Mouse (Mus musculus) stomach, postnatal 0 days (tissue): Measurements from ENCODE around the gene Prpf38b. TPM values are rescaled to one million over a fixed set of nuclear protein-coding genes. Genes with fewer than 3 reads are reported as not detected.
"Not testable (repeated sequence)": the region's sequence is repeated elsewhere in the genome, so short reads cannot be mapped to it uniquely, and the experiment has no call there.

Experiments
- ATAC-seq: fragments of 200-750 bp; cut with Nextera tagmentation; 2 replicates; pipeline ENCODE4 v1.8.0; 2017; ENCODE audit not compliant: low FRiP score, low TSS enrichment
- DNase-seq: peaks from one replicate; pipeline ENCODE4 v3.0.0-alpha.2; 2016; ENCODE audit warnings: low spot score
- H3K27ac ChIP-seq: fragments of 300-500 bp; sonication (generic); replicated peaks from 2 replicates; pipeline ENCODE4 v1.5.1; 2014; ENCODE audit warnings: mild to moderate bottlenecking, control low read depth
- H3K27me3 ChIP-seq: fragments of 300-500 bp; sonication (generic); 2 replicates; pipeline ENCODE4 v1.6.1; 2014; ENCODE audit warnings: low read length; ENCODE audit not compliant: control insufficient read depth, insufficient read depth
- H3K36me3 ChIP-seq: fragments of 300-500 bp; sonication (generic); 2 replicates; pipeline ENCODE4 v1.6.1; 2014; ENCODE audit warnings: low read length, mixed read lengths; ENCODE audit not compliant: control insufficient read depth, insufficient read depth
- H3K4me1 ChIP-seq: fragments of 300-500 bp; sonication (generic); replicated peaks from 2 replicates; pipeline ENCODE4 v1.6.1; 2014; ENCODE audit warnings: antibody characterized with exemption; ENCODE audit not compliant: control insufficient read depth, insufficient read depth
- H3K4me2 ChIP-seq: fragments of 300-500 bp; sonication (generic); replicated peaks from 2 replicates; pipeline ENCODE4 v1.6.1; 2014; ENCODE audit warnings: low read depth, mild to moderate bottlenecking, control low read depth, moderate library complexity
- H3K4me3 ChIP-seq: fragments of 300-500 bp; sonication (generic); 2 replicates; pipeline ENCODE4 v1.5.1; 2014; ENCODE audit warnings: low read depth, low read length, control low read depth
- H3K9ac ChIP-seq: fragments of 300-500 bp; sonication (generic); 2 replicates; pipeline ENCODE4 v1.6.1; 2014; ENCODE audit warnings: mild to moderate bottlenecking, low read length, control low read depth, mixed read lengths
- H3K9me3 ChIP-seq: fragments of 300-500 bp; sonication (generic); 2 replicates; pipeline ENCODE4 v1.6.1; 2016; ENCODE audit warnings: low read length; ENCODE audit not compliant: control insufficient read depth
- CTCF ChIP-seq: IDR thresholded peaks from 2 replicates; pipeline ENCODE4 v1.5.1; 2016; ENCODE audit warnings: antibody characterized with exemption, low read depth, mild to moderate bottlenecking, moderate library complexity
- EP300 ChIP-seq: optimal IDR thresholded peaks from 2 replicates; pipeline ENCODE3; 2016; ENCODE audit warnings: antibody characterized with exemption
- WGBS: fragments of 180-500 bp; shearing (Covaris S2); extraction: QIAGEN DNeasy Blood & Tissue Kit; methylation state at CpG from one replicate; pipeline ENCODE4 v1.1.7; 2014; 5-methylcytosine and 5-hydroxymethylcytosine counted together
- polyA plus RNA-seq: library from polyadenylated mRNA; unstranded; fragments of >200 nt; fragmentation: Nextera tagmentation; extraction: Ambion mirVana; gene quantifications from 2 replicates; pipeline ENCODE4 v1.2.1, GENCODE M21; 2015

Gene Prpf38b
- polyA plus RNA-seq, 1 experiment from 2014 or later: 31.1 TPM

DNA sequence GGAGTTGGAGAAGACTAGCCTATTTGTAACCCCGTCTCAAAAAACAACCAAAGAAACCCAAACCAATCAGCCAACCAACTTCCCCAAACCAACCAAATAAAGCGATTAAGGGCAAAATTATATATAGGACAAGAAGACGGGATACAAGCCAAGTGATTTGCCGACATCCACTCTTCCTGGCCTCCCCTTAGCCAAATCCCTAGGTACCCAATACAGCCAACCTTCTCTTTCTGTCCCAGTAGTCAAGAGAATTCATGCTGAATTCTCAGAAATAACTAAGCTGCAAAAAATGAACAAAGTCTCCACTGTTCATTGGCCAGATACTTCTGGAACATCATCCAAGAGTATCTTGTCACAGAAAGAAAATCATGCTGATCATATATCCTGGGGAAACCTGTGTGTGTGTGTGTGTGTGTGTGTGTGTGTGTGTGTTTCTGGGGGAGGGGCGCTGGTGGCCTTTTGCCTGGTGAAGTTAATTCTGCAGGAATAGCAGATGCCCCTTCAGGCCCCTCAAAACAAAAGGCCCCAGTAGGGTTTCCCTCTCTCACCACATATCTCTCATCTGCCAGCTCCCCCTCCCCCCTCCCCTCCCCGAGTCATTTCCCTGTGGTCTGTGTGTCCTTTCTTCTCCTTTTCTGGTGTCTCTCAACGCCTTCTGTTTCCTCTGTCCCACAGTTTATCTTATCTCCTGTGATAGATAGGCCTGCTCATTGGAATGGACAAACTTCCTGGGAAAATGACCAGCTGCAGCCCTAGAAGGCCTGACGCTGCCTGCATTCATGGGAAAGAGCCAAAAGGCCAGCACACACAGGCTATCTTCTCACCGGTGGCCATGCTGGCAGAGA, 25.6 kb downstream of the Prpf38b start:
- H3K9ac ChIP-seq: no peak overlapping the region
- H3K9me3 ChIP-seq: no peaks in the 10 kb centered on the region
- TF ChIP-seq EP300: no peak
- 40% methylated on average over 9 of the region's 9 CpGs for WGBS
- peak overlapping the region; percentile 35; the same call in 1 of the 2 replicates for H3K27ac ChIP-seq
- H3K4me3 ChIP-seq: no peak overlapping the region
- no peaks in the 10 kb centered on the region for H3K36me3 ChIP-seq
- no peak for DNase-seq
- peaks cover 3% of the 10 kb centered on the region; the same call in 1 of the 2 replicates for H3K4me1 ChIP-seq
- no peaks in the 10 kb centered on the region for H3K27me3 ChIP-seq
- H3K4me2 ChIP-seq: no peak overlapping the region
- ATAC-seq: no peak

DNA sequence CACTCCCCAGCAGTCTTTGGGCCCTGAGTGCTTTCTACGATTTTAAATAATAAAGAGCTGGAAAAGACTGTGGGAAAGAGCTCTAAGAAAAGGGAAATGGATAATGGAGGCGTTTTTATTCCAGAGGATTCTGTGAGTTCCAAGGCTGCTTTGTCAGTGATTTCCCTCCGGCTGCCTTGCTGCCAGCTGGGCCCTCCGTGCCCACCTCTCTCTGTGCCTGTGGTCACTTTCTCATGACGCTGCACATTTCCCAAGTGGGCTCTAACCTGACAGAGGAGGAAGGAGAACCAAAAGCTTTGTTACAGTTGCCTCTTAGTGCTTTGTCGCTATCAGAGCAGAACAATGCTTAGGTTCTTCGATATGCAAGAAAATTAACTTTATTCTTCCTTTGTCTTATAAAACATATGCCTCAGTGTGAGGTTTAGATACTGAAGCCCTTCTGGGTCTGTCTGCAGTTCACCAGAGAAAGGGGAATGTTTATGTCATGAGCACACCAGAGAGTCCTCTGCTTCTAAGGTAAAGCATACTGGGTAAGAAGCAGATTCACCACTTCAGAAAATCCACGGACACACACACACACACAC, 26.7 kb downstream of the Prpf38b start:
- no peak overlapping the region for H3K4me2 ChIP-seq
- 69% methylated on average over 8 of the region's 8 CpGs for WGBS
- no peaks in the 10 kb centered on the region for H3K9me3 ChIP-seq
- DNase-seq (no peak), ATAC-seq (no peak)
- H3K27me3 ChIP-seq: no peaks in the 10 kb centered on the region
- H3K9ac ChIP-seq: no peak overlapping the region
- TF ChIP-seq CTCF (no peak), EP300 (no peak)
- no peak overlapping the region for H3K27ac ChIP-seq
- no peaks in the 10 kb centered on the region for H3K36me3 ChIP-seq
- H3K4me3 ChIP-seq: no peak overlapping the region
- H3K4me1 ChIP-seq: peaks cover 7% of the 10 kb centered on the region

DNA sequence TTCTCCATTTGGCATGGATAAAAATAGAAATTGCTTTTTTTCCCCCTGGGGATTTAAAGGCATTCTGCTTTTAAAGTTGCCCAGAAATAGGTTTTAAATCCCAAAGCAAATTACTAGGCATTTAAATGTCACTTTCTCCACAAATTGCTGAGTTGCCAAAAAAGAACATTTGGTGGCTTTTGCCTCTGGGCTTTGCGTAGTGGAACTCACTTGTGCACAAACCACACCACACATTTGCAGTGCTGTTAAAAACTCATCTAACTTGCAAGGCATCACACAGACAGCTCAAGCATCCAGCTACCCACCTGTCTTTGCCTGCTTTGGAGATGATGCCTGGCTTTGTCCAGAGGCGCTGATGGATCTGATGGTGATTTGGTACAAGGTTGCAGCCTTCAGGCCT, 28.5 kb downstream of the Prpf38b start:
- H3K9ac ChIP-seq: no peak overlapping the region
- 86% methylated on average over 2 of the region's 2 CpGs for WGBS
- H3K27ac ChIP-seq: no peak overlapping the region
- H3K4me2 ChIP-seq: no peak overlapping the region
- H3K27me3 ChIP-seq: no peaks in the 10 kb centered on the region
- ATAC-seq (no peak), DNase-seq (no peak)
- H3K4me1 ChIP-seq: peaks cover 7% of the 10 kb centered on the region
- TF ChIP-seq CTCF (no peak), EP300 (no peak)
- no peak overlapping the region for H3K4me3 ChIP-seq
- no peaks in the 10 kb centered on the region for H3K9me3 ChIP-seq
- no peaks in the 10 kb centered on the region for H3K36me3 ChIP-seq

DNA sequence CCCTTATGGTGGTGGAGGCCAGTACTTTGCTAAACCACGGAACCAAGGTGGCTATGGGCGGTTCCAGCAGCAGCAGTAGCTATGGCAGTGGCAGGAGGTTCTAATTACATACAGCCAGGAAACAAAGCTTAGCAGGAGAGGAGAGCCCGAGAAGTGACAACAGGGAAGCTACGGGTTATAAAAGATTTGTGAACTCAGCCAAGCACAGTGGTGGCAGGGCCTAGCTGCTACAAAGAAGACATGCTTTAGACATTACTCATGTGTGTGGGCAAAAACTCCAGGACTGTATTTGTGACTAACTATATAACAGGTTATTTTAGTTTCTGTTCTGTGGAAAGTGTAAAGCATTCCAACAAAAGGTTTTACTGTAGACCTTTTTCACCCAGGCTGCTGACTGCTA, 29.7 kb downstream of the Prpf38b start:
- not testable (repeated sequence) for H3K9ac ChIP-seq, H3K4me2 ChIP-seq, H3K9me3 ChIP-seq, ATAC-seq, H3K36me3 ChIP-seq, H3K27me3 ChIP-seq, H3K4me3 ChIP-seq, H3K4me1 ChIP-seq, DNase-seq
- 32% methylated on average over 4 of the region's 4 CpGs for WGBS
- H3K27ac ChIP-seq: peak overlapping the region; percentile 67

DNA sequence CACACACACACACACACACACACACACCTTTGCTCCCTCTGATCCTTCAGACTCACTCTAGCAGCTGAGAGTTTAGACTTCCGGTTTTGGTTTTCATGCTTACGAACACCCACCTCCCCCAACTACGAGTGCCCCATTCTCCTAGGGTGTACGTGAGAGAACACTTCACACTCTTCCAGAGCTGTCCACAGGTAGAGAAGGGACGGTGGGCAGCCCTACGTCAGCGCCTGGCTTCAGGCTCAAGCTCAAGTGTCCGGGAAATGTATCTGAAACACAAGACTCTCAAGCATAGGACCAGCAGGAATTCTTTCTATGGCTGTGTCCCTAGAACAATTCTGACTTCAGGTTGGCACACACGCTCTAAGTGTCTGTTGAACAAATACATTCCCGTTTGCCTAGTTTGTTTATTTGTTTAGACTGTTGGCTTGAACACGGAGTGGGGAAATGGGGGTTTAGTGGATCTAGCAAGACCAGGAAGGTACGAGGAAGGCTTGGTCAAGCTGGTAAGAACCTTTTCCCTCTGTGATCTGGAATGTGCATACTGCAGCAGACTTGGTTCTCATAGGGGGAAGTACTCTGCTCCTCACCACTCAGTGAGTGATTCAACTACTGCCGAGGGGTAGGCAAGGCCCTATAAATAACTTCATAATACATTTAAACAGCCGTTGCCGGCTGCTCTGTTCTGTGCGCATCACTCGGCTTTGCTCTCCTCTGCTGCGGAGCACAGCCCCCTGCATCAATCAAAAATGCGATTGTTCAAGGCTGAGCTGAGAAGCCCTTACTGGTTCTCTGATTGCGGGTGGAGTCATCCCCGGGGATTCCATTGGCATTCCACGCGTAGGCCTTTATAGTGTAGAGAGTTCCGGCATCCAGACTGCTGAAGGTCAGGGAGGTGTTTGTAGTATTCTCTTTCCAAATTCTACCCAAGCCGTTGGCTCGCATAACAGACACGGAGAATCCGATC, 30.7 kb downstream of the Prpf38b start:
- Histone ChIP-seq H3K36me3 (no peaks in the 10 kb centered on the region), H3K9me3 (no peaks in the 10 kb centered on the region), H3K27ac (peak overlapping the region; percentile 67), H3K4me2 (peak overlapping the region; percentile 21), H3K4me1 (peaks cover 7% of the 10 kb centered on the region), H3K9ac (no peak overlapping the region), H3K27me3 (no peaks in the 10 kb centered on the region), H3K4me3 (no peak overlapping the region)
- TF ChIP-seq EP300: no peak
- WGBS: 34% methylated on average over 28 of the region's 28 CpGs
- ATAC-seq (peak; percentile 75), DNase-seq (peak; percentile 20)
